Mouse (Mus musculus): ENCODE data around the gene Sh3bp1. TPM values are rescaled to one million over a fixed set of nuclear protein-coding genes. Genes with fewer than 3 reads are reported as not detected.

The Sh3bp1 gene
- polyA plus RNA-seq, 1 experiment from 2014 or later, result 2.7 TPM

DNA sequence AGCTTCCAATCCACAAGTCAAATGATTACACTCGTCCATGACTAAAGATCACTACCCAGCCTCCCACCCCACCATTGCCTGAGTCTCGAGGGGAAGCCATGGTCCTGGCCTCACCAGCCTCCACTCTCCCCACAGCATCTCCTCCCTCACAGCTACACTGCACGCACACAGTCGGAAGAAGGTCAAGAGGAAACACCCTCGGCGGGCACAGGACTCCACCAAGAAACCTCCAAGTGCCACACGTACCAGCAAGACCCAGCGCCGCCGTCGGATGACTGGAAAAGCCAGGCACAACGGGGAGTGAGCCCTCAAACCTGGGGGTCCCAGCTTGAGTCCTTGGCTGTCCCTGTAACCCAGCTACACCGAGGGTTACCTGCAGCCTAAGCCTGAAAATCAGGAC, 40.8 kb downstream of the Sh3bp1 start:
- Histone ChIP-seq H3K9ac (ENCODE audit: low read depth, low read length) (no peak overlapping the region), H3K36me3 (ENCODE audit: control insufficient read depth, insufficient read depth, low read length) (peaks cover 26% of the 10 kb centered on the region), H3K4me2 (ENCODE audit: low read length) (no peak overlapping the region), H3K4me3 (ENCODE audit: low read depth, low read length) (no peak overlapping the region), H3K4me1 (ENCODE audit: control insufficient read depth, insufficient read depth, low read length) (peaks cover 13% of the 10 kb centered on the region), H3K27me3 (ENCODE audit: control insufficient read depth, insufficient read depth, low read depth, low read length) (no peaks in the 10 kb centered on the region), H3K9me3 (replicated peaks; ENCODE audit: control insufficient read depth, low read length, poor library complexity, severe bottlenecking) (no peaks in the 10 kb centered on the region), H3K27ac (ENCODE audit: low read length) (no peak overlapping the region)
- WGBS, result 94% methylated on average over 13 of the region's 13 CpGs
- no peak for ATAC-seq

DNA sequence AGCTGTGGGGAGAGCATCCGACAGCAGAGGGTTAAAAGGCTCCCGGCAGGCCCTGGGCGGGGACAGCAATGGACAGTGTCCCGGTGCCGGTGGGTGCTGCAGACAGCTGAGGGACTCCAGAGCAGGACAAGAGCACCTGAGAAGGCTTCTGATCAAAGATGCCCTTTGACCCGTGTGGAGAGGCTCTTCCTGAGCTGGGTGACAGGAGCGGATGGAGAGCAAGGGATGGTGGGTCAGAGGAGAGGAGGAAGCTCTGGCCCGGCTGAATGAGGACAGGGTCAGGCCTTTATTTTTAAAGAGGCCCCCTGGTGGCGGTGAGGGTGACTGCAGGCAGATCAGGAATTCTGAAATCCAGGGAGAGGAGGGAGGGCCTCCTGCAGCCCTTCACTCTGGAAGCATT, 43.1 kb downstream of the Sh3bp1 start:
- H3K27ac ChIP-seq (ENCODE audit: low read length), result peak overlapping the region; percentile 63
- peak overlapping the region; percentile 59 for H3K9ac ChIP-seq (ENCODE audit: low read depth, low read length)
- H3K36me3 ChIP-seq (ENCODE audit: control insufficient read depth, insufficient read depth, low read length), result peaks cover 23% of the 10 kb centered on the region
- ATAC-seq, result peak; percentile 37; the same call in 1 of the 2 replicates
- H3K4me3 ChIP-seq (ENCODE audit: low read depth, low read length), result peak overlapping the region; percentile 29
- H3K4me2 ChIP-seq (ENCODE audit: low read length), result peak overlapping the region; percentile 46
- H3K27me3 ChIP-seq (ENCODE audit: control insufficient read depth, insufficient read depth, low read depth, low read length), result no peaks in the 10 kb centered on the region
- no peaks in the 10 kb centered on the region for H3K9me3 ChIP-seq (replicated peaks; ENCODE audit: control insufficient read depth, low read length, poor library complexity, severe bottlenecking)
- 2% methylated on average over 9 of the region's 9 CpGs for WGBS
- peaks cover 7% of the 10 kb centered on the region for H3K4me1 ChIP-seq (ENCODE audit: control insufficient read depth, insufficient read depth, low read length)

DNA sequence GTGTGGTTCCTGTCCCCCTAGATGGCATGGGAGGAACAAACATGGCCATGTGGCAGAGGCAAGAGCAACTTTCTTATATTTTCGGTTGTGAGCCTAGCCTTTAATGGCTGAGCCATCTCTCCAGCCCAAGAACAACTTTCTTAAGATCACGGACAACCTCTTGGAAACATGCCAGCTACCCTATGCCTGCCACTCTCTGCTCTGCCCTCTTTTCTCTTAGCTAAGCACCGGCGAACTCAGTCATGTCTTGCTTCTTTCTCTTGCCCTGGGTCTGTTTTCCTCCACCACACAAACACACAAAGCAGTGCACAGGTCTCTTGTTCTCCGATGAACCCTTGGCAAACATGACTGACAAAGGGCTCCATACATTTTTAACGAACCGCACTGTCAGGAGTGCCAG, 46.7 kb downstream of the Sh3bp1 start:
- Histone ChIP-seq H3K4me2 (ENCODE audit: low read length) (no peak overlapping the region), H3K4me1 (ENCODE audit: control insufficient read depth, insufficient read depth, low read length) (peaks cover 19% of the 10 kb centered on the region), H3K27me3 (ENCODE audit: control insufficient read depth, insufficient read depth, low read depth, low read length) (no peaks in the 10 kb centered on the region), H3K36me3 (ENCODE audit: control insufficient read depth, insufficient read depth, low read length) (0 out of 2 replicates have a peak, but pooled peaks cover 2% of the 10 kb centered on the region), H3K9me3 (replicated peaks; ENCODE audit: control insufficient read depth, low read length, poor library complexity, severe bottlenecking) (no peaks in the 10 kb centered on the region), H3K4me3 (ENCODE audit: low read depth, low read length) (no peak overlapping the region), H3K9ac (ENCODE audit: low read depth, low read length) (no peak overlapping the region), H3K27ac (ENCODE audit: low read length) (no peak overlapping the region)
- WGBS, result 64% methylated on average over 7 of the region's 7 CpGs
- ATAC-seq, result no peak

DNA sequence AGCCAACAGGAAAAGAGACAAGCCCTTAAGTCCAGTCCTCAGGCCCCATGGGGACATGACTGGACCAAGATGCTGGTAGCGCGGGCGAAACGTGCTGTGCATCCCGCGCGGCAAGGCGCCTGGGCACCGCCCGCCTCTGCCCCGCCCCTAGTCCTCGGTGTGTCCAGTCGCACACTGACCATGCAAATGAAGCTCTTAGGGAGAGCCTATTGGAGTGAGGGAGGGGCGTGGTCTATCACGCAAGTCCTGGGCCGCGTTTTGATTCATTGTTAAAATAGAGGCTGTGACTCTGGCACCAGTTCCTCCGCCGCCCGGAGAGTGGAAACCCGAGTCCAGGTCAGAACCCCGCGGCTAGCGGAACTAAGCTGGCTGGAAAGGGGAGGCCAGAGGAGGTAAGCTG, 48.1 kb downstream of the Sh3bp1 start, which contains the start of gene Triobp:
Triobp (plus strand) TSS at position 68 of the 400 bp plus-strand sequence.
- Histone ChIP-seq H3K9me3 (replicated peaks; ENCODE audit: control insufficient read depth, low read length, poor library complexity, severe bottlenecking) (no peaks in the 10 kb centered on the region), H3K4me3 (ENCODE audit: low read depth, low read length) (peak within 1 kb of the TSS; percentile 48), H3K4me2 (ENCODE audit: low read length) (peak within 1 kb of the TSS; percentile 65), H3K4me1 (ENCODE audit: control insufficient read depth, insufficient read depth, low read length) (peaks cover 15% of the 10 kb centered on the region), H3K9ac (ENCODE audit: low read depth, low read length) (peak within 1 kb of the TSS; percentile 68), H3K27ac (ENCODE audit: low read length) (peak within 1 kb of the TSS; percentile 63), H3K36me3 (ENCODE audit: control insufficient read depth, insufficient read depth, low read length) (no peaks in the 10 kb centered on the region), H3K27me3 (ENCODE audit: control insufficient read depth, insufficient read depth, low read depth, low read length) (no peaks in the 10 kb centered on the region)
- WGBS, result under 1% methylated on average over 24 of the region's 24 CpGs
- ATAC-seq, result peak; percentile 98

DNA sequence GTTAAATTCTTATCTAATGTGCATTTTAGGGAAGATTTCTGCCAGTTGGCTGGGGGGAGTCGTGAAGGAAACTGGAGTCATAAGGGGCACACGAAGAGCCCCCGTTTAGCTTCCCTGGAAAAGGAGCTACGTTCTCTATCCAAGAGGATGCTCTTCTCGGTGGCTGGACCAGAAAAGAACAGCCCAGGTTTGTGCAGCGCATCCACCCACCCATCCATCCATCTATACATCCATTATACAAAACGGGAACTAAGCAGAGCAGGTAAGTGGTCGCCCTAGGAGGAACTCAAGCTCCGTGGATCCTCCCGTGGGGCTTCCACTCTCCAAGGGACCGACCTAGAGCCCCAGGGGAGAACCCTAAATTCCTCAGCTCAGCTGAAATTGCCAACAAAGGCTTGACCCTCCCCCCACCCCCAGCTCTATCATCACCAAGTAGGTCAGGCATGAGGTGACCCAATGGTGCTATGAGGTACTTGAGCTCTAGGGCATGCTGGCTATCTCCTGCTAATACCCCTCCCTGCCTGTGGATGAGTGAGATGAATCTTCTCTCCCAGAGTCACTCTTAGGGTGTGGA, 48.7 kb downstream of the Sh3bp1 start:
- peak overlapping the region; percentile 65 for H3K4me2 ChIP-seq (ENCODE audit: low read length)
- H3K9me3 ChIP-seq (replicated peaks; ENCODE audit: control insufficient read depth, low read length, poor library complexity, severe bottlenecking), result no peaks in the 10 kb centered on the region
- H3K4me3 ChIP-seq (ENCODE audit: low read depth, low read length), result peak overlapping the region; percentile 48
- WGBS, result 3% methylated on average over 11 of the region's 11 CpGs
- ATAC-seq, result peak; percentile 51
- H3K27me3 ChIP-seq (ENCODE audit: control insufficient read depth, insufficient read depth, low read depth, low read length), result no peaks in the 10 kb centered on the region
- peaks cover 1% of the 10 kb centered on the region; the same call in 1 of the 2 replicates for H3K36me3 ChIP-seq (ENCODE audit: control insufficient read depth, insufficient read depth, low read length)
- peak overlapping the region; percentile 63 for H3K27ac ChIP-seq (ENCODE audit: low read length)
- peaks cover 13% of the 10 kb centered on the region for H3K4me1 ChIP-seq (ENCODE audit: control insufficient read depth, insufficient read depth, low read length)
- peak overlapping the region; percentile 68 for H3K9ac ChIP-seq (ENCODE audit: low read depth, low read length)

DNA sequence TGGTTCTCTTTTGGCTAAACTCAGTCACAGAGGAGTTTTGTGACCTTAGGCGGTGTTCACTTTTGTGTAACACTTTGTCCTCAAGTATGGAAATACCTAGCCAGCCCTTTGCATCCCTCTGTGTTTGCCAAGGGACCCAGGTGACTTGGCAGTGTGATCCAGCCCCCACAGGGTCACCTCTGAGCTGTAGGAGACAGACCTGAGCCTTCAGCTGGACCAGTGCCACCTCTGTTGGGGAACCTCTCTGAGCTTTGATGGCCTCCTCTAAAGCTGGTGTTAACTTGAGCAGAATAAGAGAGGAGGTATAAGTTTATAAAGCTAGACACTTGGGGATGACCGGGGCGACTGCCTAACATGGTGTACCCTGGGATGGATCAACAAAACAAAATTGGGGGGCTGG, 49.3 kb downstream of the Sh3bp1 start:
- Histone ChIP-seq H3K4me1 (ENCODE audit: control insufficient read depth, insufficient read depth, low read length) (peaks cover 13% of the 10 kb centered on the region), H3K27ac (ENCODE audit: low read length) (no peak overlapping the region), H3K27me3 (ENCODE audit: control insufficient read depth, insufficient read depth, low read depth, low read length) (no peaks in the 10 kb centered on the region), H3K9me3 (replicated peaks; ENCODE audit: control insufficient read depth, low read length, poor library complexity, severe bottlenecking) (no peaks in the 10 kb centered on the region), H3K4me2 (ENCODE audit: low read length) (peak overlapping the region; percentile 65), H3K4me3 (ENCODE audit: low read depth, low read length) (peak overlapping the region; percentile 48), H3K9ac (ENCODE audit: low read depth, low read length) (no peak overlapping the region; the same call in 1 of the 2 replicates), H3K36me3 (ENCODE audit: control insufficient read depth, insufficient read depth, low read length) (peaks cover 7% of the 10 kb centered on the region; the same call in 1 of the 2 replicates)
- 94% methylated on average over 3 of the region's 3 CpGs for WGBS
- ATAC-seq, result no peak

DNA sequence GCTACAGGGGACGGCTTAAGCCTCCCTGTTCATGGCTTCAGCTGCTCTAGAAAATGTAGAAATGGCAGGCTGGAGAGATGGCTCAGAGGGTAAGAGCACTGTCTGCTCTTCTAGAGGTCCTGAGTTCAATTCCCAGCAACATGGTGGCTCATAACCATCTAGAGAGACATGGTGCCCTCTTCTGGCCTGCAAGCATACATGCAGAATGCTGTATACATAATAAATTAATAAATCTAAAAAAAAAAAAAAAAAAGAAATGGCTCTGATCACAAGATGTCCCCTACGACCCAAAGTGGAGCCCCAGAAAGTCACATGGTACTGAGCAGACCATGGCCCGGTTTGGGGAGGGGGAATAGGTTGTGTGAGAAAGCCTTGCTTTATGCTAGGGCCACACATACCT, 56.1 kb downstream of the Sh3bp1 start:
- Histone ChIP-seq H3K36me3 (ENCODE audit: control insufficient read depth, insufficient read depth, low read length) (peaks cover 19% of the 10 kb centered on the region), H3K4me2 (ENCODE audit: low read length) (no peak overlapping the region), H3K9me3 (replicated peaks; ENCODE audit: control insufficient read depth, low read length, poor library complexity, severe bottlenecking) (no peaks in the 10 kb centered on the region), H3K4me3 (ENCODE audit: low read depth, low read length) (no peak overlapping the region), H3K27ac (ENCODE audit: low read length) (no peak overlapping the region), H3K4me1 (ENCODE audit: control insufficient read depth, insufficient read depth, low read length) (peaks cover 2% of the 10 kb centered on the region; the same call in 1 of the 2 replicates), H3K9ac (ENCODE audit: low read depth, low read length) (no peak overlapping the region), H3K27me3 (ENCODE audit: control insufficient read depth, insufficient read depth, low read depth, low read length) (no peaks in the 10 kb centered on the region)
- ATAC-seq, result no peak
- WGBS, result 63% methylated on average over 3 of the region's 3 CpGs

DNA sequence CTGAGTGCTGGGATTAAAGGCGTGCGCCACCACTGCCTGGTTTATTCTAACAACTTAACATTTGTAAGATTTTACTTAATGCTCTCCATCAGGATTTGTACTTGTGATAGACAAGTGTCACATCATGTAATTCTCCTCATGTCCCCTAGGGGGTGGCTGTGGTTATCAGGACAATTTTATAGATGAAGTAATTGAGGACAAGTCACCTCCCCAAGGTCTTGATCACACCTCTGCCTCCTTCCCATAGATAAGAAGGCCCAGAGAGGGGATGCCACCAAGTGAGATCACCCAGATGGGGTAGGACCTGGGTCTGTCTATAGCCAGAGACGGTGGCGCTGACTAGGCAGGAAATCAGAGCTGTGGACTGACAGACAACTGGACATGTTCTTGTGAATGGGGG, 56.8 kb downstream of the Sh3bp1 start:
- H3K4me3 ChIP-seq (ENCODE audit: low read depth, low read length), result no peak overlapping the region
- no peak overlapping the region for H3K4me2 ChIP-seq (ENCODE audit: low read length)
- 84% methylated on average over 4 of the region's 4 CpGs for WGBS
- H3K9me3 ChIP-seq (replicated peaks; ENCODE audit: control insufficient read depth, low read length, poor library complexity, severe bottlenecking), result no peaks in the 10 kb centered on the region
- no peaks in the 10 kb centered on the region for H3K4me1 ChIP-seq (ENCODE audit: control insufficient read depth, insufficient read depth, low read length)
- H3K27me3 ChIP-seq (ENCODE audit: control insufficient read depth, insufficient read depth, low read depth, low read length), result no peaks in the 10 kb centered on the region
- no peak overlapping the region for H3K9ac ChIP-seq (ENCODE audit: low read depth, low read length)
- ATAC-seq, result no peak
- H3K36me3 ChIP-seq (ENCODE audit: control insufficient read depth, insufficient read depth, low read length), result peaks cover 22% of the 10 kb centered on the region
- no peak overlapping the region for H3K27ac ChIP-seq (ENCODE audit: low read length)

DNA sequence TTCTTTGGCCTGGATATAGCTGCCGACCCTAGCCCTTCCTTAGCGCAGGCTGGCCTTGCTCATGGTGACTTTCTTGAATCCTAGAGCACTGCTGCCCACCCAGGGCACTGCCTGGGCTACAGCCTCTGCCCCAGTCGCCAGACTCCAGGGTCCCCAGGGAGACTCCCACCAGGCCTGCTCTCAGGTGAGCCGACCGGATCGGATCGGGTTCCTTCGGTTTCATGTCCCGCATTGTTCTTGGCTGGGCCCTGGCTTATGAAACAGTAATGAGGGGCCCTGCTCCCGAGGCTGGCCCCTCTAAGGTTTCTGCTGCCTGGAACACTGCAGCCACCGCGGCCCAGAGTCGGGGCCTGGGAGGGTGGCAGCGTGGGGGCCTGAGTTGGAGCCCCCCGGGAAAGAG, 57.5 kb downstream of the Sh3bp1 start:
- H3K9me3 ChIP-seq (replicated peaks; ENCODE audit: control insufficient read depth, low read length, poor library complexity, severe bottlenecking), result no peaks in the 10 kb centered on the region
- no peak overlapping the region for H3K4me2 ChIP-seq (ENCODE audit: low read length)
- no peak overlapping the region for H3K27ac ChIP-seq (ENCODE audit: low read length)
- 84% methylated on average over 15 of the region's 15 CpGs for WGBS
- H3K27me3 ChIP-seq (ENCODE audit: control insufficient read depth, insufficient read depth, low read depth, low read length), result no peaks in the 10 kb centered on the region
- H3K4me3 ChIP-seq (ENCODE audit: low read depth, low read length), result no peak overlapping the region
- no peak for ATAC-seq
- H3K4me1 ChIP-seq (ENCODE audit: control insufficient read depth, insufficient read depth, low read length), result no peaks in the 10 kb centered on the region
- H3K9ac ChIP-seq (ENCODE audit: low read depth, low read length), result no peak overlapping the region
- peaks cover 22% of the 10 kb centered on the region for H3K36me3 ChIP-seq (ENCODE audit: control insufficient read depth, insufficient read depth, low read length)
